ENCODE assay signal across 35 mouse cellular contexts in genomic region chr11:88518361-88518760, GRCm38 (mm10).
"Had no signal": no experiment of that assay in that cellular context is flagged by ENCODE, and none has a peak within 500 bp of the region (broad histone marks: within the 10 kb centered on the region; RNA-seq: fewer than 3 reads in every experiment).

No protein-coding gene starts in this region.

- H3K4me2 ChIP-seq: heart, embryonic 11.5 days; heart, embryonic 12.5 days; heart, embryonic 13.5 days; heart, embryonic 15.5 days; hindbrain, embryonic 12.5 days; hindbrain, embryonic 13.5 days; hindbrain, embryonic 14.5 days; hindbrain, embryonic 15.5 days; intestine, embryonic 15.5 days; kidney, embryonic 15.5 days had no signal

- H3K9me3 ChIP-seq: heart, embryonic 10.5 days; heart, embryonic 12.5 days; heart, embryonic 13.5 days; heart, embryonic 15.5 days; hindbrain, embryonic 10.5 days; hindbrain, embryonic 12.5 days; hindbrain, embryonic 13.5 days; hindbrain, embryonic 15.5 days; intestine, embryonic 15.5 days; kidney, embryonic 15.5 days had no signal

- ATAC-seq: hindbrain, embryonic 16.5 days; hindbrain, postnatal 0 days; inflammation-experienced regulatory T-cells, adult 6 months; intestine, embryonic 15.5 days; intestine, embryonic 16.5 days; intestine, postnatal 0 days had no signal

- H3K36me3 ChIP-seq: heart, embryonic 15.5 days; hindbrain, embryonic 12.5 days; hindbrain, embryonic 13.5 days; hindbrain, embryonic 15.5 days; intestine, embryonic 15.5 days; kidney, embryonic 15.5 days had no signal

- H3K27me3 ChIP-seq: heart, embryonic 12.5 days; heart, embryonic 13.5 days; heart, embryonic 15.5 days; hindbrain, embryonic 12.5 days; hindbrain, embryonic 13.5 days; hindbrain, embryonic 15.5 days; intestine, embryonic 15.5 days; kidney, embryonic 15.5 days had no signal

- H3K9ac ChIP-seq: heart, embryonic 12.5 days; heart, embryonic 13.5 days; heart, embryonic 15.5 days; hindbrain, embryonic 12.5 days; hindbrain, embryonic 13.5 days; hindbrain, embryonic 14.5 days; hindbrain, embryonic 15.5 days; intestine, embryonic 15.5 days; kidney, embryonic 15.5 days had no signal

- H3K27ac ChIP-seq: hindbrain, embryonic 15.5 days; intestine, embryonic 15.5 days; kidney, embryonic 15.5 days; kidney, postnatal 0 days; layer of hippocampus, adult 2 months had no signal

- H3K4me3 ChIP-seq: heart, adult 2 months; heart, embryonic 10.5 days; heart, embryonic 12.5 days; heart, embryonic 13.5 days; heart, embryonic 15.5 days; hindbrain, embryonic 10.5 days; hindbrain, embryonic 12.5 days; hindbrain, embryonic 13.5 days; hindbrain, embryonic 15.5 days; intestine, embryonic 15.5 days; kidney, embryonic 15.5 days; layer of hippocampus, adult 2 months had no signal

- DNase-seq: heart, adult 2 months; heart, postnatal 10 days; heart, postnatal 14 days; heart, postnatal 36 days; heart, postnatal 4 days; kidney, adult 11 months; kidney, adult 18-20 months; kidney, adult 2 months; kidney, adult 8-10 months; kidney, adult 9 months; kidney, postnatal 10 days; kidney, postnatal 14 days; kidney, postnatal 25 days; kidney, postnatal 36 days; kidney, postnatal 4 days; layer of hippocampus, adult 9-11 months had no signal
